Mouse (Mus musculus): ENCODE measurements at regions not wholly inside any gene's neighbourhood (a gene's known extent, or its start where the extent isn't known, plus 50 kb on each side); places are given as distances from the start of the nearest gene placed in this dataset.

GRCm38 (mm10) chr10:19525939-19526338 is 65.8 kb upstream of the Ifngr1 start:
- H3K36me3 ChIP-seq (ENCODE audit: control insufficient read depth, insufficient read depth) = no peaks in the 10 kb centered on the region
- ATAC-seq (ENCODE audit: low read depth) = no peak
- H3K4me1 ChIP-seq (ENCODE audit: control insufficient read depth, low read depth, low read length) = no peaks in the 10 kb centered on the region; the same call in 1 of the 2 replicates
- H3K9ac ChIP-seq (ENCODE audit: low read depth, low read length) = no peak overlapping the region
- H3K4me3 ChIP-seq (ENCODE audit: low read depth, low read length) = no peak overlapping the region
- H3K9me3 ChIP-seq (replicated peaks; ENCODE audit: control insufficient read depth, low read length) = no peaks in the 10 kb centered on the region
- no peak overlapping the region for H3K4me2 ChIP-seq (ENCODE audit: low read depth, low read length)
- no peaks in the 10 kb centered on the region for H3K27me3 ChIP-seq (ENCODE audit: control insufficient read depth, insufficient read depth, low read depth, low read length)
- H3K27ac ChIP-seq (ENCODE audit: low read length) = peak overlapping the region; percentile 70

- 0% methylated on average over 1 of the region's 1 CpGs for WGBS (ENCODE audit: insufficient replicate concordance)
- H3K9ac ChIP-seq (ENCODE audit: low read depth, low read length) = no peak overlapping the region
- no peaks in the 10 kb centered on the region for H3K36me3 ChIP-seq (ENCODE audit: control insufficient read depth, insufficient read depth)
- H3K4me1 ChIP-seq (ENCODE audit: control insufficient read depth, low read depth, low read length) = no peaks in the 10 kb centered on the region; the same call in 1 of the 2 replicates
- H3K4me3 ChIP-seq (ENCODE audit: low read depth, low read length) = no peak overlapping the region
- H3K4me2 ChIP-seq (ENCODE audit: low read depth, low read length) = no peak overlapping the region
- ATAC-seq (ENCODE audit: low read depth) = peak; percentile 81
- no peaks in the 10 kb centered on the region for H3K9me3 ChIP-seq (replicated peaks; ENCODE audit: control insufficient read depth, low read length)
- H3K27ac ChIP-seq (ENCODE audit: low read length) = peak overlapping the region; percentile 70
- no peaks in the 10 kb centered on the region for H3K27me3 ChIP-seq (ENCODE audit: control insufficient read depth, insufficient read depth, low read depth, low read length)
These were observed 65.4 kb upstream of the Ifngr1 start for GRCm38 (mm10) chr10:19526353-19526752.

- Histone ChIP-seq H3K4me3 (ENCODE audit: low read depth, low read length) (no peak overlapping the region), H3K9me3 (replicated peaks; ENCODE audit: control insufficient read depth, low read length) (no peaks in the 10 kb centered on the region), H3K36me3 (ENCODE audit: control insufficient read depth, insufficient read depth) (no peaks in the 10 kb centered on the region), H3K4me1 (ENCODE audit: control insufficient read depth, low read depth, low read length) (no peaks in the 10 kb centered on the region; the same call in 1 of the 2 replicates), H3K9ac (ENCODE audit: low read depth, low read length) (no peak overlapping the region), H3K27me3 (ENCODE audit: control insufficient read depth, insufficient read depth, low read depth, low read length) (no peaks in the 10 kb centered on the region), H3K27ac (ENCODE audit: low read length) (no peak overlapping the region), H3K4me2 (ENCODE audit: low read depth, low read length) (no peak overlapping the region)
- 66% methylated on average over 5 of the region's 5 CpGs for WGBS (ENCODE audit: insufficient replicate concordance)
- no peak for ATAC-seq (ENCODE audit: low read depth)
These were observed 62.1 kb upstream of the Ifngr1 start for GRCm38 (mm10) chr10:19529655-19530054.

- ATAC-seq (ENCODE audit: low read depth) = no peak
- H3K9ac ChIP-seq (ENCODE audit: low read depth, low read length) = no peak overlapping the region
- no peaks in the 10 kb centered on the region for H3K9me3 ChIP-seq (replicated peaks; ENCODE audit: control insufficient read depth, low read length)
- no peaks in the 10 kb centered on the region for H3K27me3 ChIP-seq (ENCODE audit: control insufficient read depth, insufficient read depth, low read depth, low read length)
- WGBS (ENCODE audit: insufficient replicate concordance) = 83% methylated on average over 6 of the region's 6 CpGs
- H3K36me3 ChIP-seq (ENCODE audit: control insufficient read depth, insufficient read depth) = no peaks in the 10 kb centered on the region
- no peak overlapping the region for H3K4me3 ChIP-seq (ENCODE audit: low read depth, low read length)
- no peak overlapping the region for H3K27ac ChIP-seq (ENCODE audit: low read length)
- H3K4me1 ChIP-seq (ENCODE audit: control insufficient read depth, low read depth, low read length) = no peaks in the 10 kb centered on the region; the same call in 1 of the 2 replicates
- no peak overlapping the region for H3K4me2 ChIP-seq (ENCODE audit: low read depth, low read length)
These were observed 61.7 kb upstream of the Ifngr1 start for GRCm38 (mm10) chr10:19530056-19530455.

- peak; percentile 35 for ATAC-seq (ENCODE audit: low read depth)
- 17% methylated on average over 1 of the region's 1 CpGs for WGBS (ENCODE audit: insufficient replicate concordance)
These were observed 60.3 kb upstream of the Ifngr1 start for GRCm38 (mm10) chr10:19531452-19531851.

GRCm38 (mm10) chr10:19532790-19533189 is 59.0 kb upstream of the Ifngr1 start:
- no peak overlapping the region for H3K4me3 ChIP-seq (ENCODE audit: low read depth, low read length)
- no peaks in the 10 kb centered on the region for H3K9me3 ChIP-seq (replicated peaks; ENCODE audit: control insufficient read depth, low read length)
- H3K9ac ChIP-seq (ENCODE audit: low read depth, low read length) = no peak overlapping the region
- no peaks in the 10 kb centered on the region for H3K27me3 ChIP-seq (ENCODE audit: control insufficient read depth, insufficient read depth, low read depth, low read length)
- peak overlapping the region; percentile 45; the same call in 1 of the 2 replicates for H3K27ac ChIP-seq (ENCODE audit: low read length)
- WGBS (ENCODE audit: insufficient replicate concordance) = 69% methylated on average over 3 of the region's 3 CpGs
- no peaks in the 10 kb centered on the region for H3K36me3 ChIP-seq (ENCODE audit: control insufficient read depth, insufficient read depth)
- ATAC-seq (ENCODE audit: low read depth) = peak; percentile 51; the same call in 1 of the 2 replicates
- H3K4me1 ChIP-seq (ENCODE audit: control insufficient read depth, low read depth, low read length) = no peaks in the 10 kb centered on the region
- H3K4me2 ChIP-seq (ENCODE audit: low read depth, low read length) = no peak overlapping the region

More at GRCm38 (mm10) chr10:19531452-19531851, 60.3 kb upstream of the Ifngr1 start:
- H3K4me2 ChIP-seq (ENCODE audit: low read depth, low read length) = no peak overlapping the region
- no peaks in the 10 kb centered on the region for H3K36me3 ChIP-seq (ENCODE audit: control insufficient read depth, insufficient read depth)
- no peaks in the 10 kb centered on the region for H3K4me1 ChIP-seq (ENCODE audit: control insufficient read depth, low read depth, low read length)
- H3K27me3 ChIP-seq (ENCODE audit: control insufficient read depth, insufficient read depth, low read depth, low read length) = no peaks in the 10 kb centered on the region
- H3K9me3 ChIP-seq (replicated peaks; ENCODE audit: control insufficient read depth, low read length) = no peaks in the 10 kb centered on the region
- no peak overlapping the region for H3K27ac ChIP-seq (ENCODE audit: low read length)
- no peak overlapping the region for H3K9ac ChIP-seq (ENCODE audit: low read depth, low read length)
- H3K4me3 ChIP-seq (ENCODE audit: low read depth, low read length) = no peak overlapping the region

GRCm38 (mm10) chr10:19533846-19534245 is 57.9 kb upstream of the Ifngr1 start:
- Histone ChIP-seq H3K9ac (ENCODE audit: low read depth, low read length) (no peak overlapping the region), H3K27ac (ENCODE audit: low read length) (no peak overlapping the region), H3K4me2 (ENCODE audit: low read depth, low read length) (no peak overlapping the region), H3K4me3 (ENCODE audit: low read depth, low read length) (no peak overlapping the region), H3K36me3 (ENCODE audit: control insufficient read depth, insufficient read depth) (no peaks in the 10 kb centered on the region), H3K27me3 (ENCODE audit: control insufficient read depth, insufficient read depth, low read depth, low read length) (no peaks in the 10 kb centered on the region), H3K4me1 (ENCODE audit: control insufficient read depth, low read depth, low read length) (no peaks in the 10 kb centered on the region), H3K9me3 (replicated peaks; ENCODE audit: control insufficient read depth, low read length) (no peaks in the 10 kb centered on the region)
- 69% methylated on average over 1 of the region's 1 CpGs for WGBS (ENCODE audit: insufficient replicate concordance)
- no peak for ATAC-seq (ENCODE audit: low read depth)

All from liver, embryonic 16.5 days (tissue).